ENCODE assay signal across 8 mouse cellular contexts in genomic region chr5:129886271-129886670, GRCm38 (mm10). TPM values are rescaled to one million over a fixed set of nuclear protein-coding genes. Genes with fewer than 3 reads are reported as not detected.
DNase-seq lines count a peak whose midpoint lies in the region; ATAC-seq and TF ChIP-seq lines count a peak whose summit lies in the region.

No protein-coding gene starts in this region.

- H3K4me1 ChIP-seq in embryonic facial prominence, embryonic 11.5 days (ENCODE audit: control insufficient read depth, insufficient read depth, low read length), result no peaks in the 10 kb centered on the region
- 0 out of 2 replicates have a peak, but pooled peaks cover 3% of the 10 kb centered on the region for H3K4me1 ChIP-seq in intestine, embryonic 16.5 days (ENCODE audit: control insufficient read depth, insufficient read depth, low read length)

- peak overlapping the region; percentile 74 for H3ac ChIP-seq in C2C12 (ENCODE audit: control insufficient read depth, insufficient read length, low read depth)

- no peak for TF ChIP-seq CTCF in C2C12 (IDR thresholded peaks at IDR 0.05; ENCODE audit: control insufficient read depth, insufficient read depth, insufficient read length)

- no peaks in the 10 kb centered on the region for H3K9me3 ChIP-seq in embryonic facial prominence, embryonic 11.5 days (replicated peaks; ENCODE audit: control insufficient read depth, low read length)
- H3K9me3 ChIP-seq in intestine, embryonic 16.5 days (ENCODE audit: control insufficient read depth, low read length), result no peaks in the 10 kb centered on the region

- peaks cover 42% of the 10 kb centered on the region for H3K79me2 ChIP-seq in C2C12 (ENCODE audit: control insufficient read depth, insufficient read depth)

- DNase-seq in embryo, embryonic 10.5 days (ENCODE audit: low spot score), result peak; percentile 18
- no peak for DNase-seq in embryo, embryonic 10 days (ENCODE audit: low spot score)
- peak; percentile 12 for DNase-seq in embryonic facial prominence, embryonic 11.5 days (ENCODE audit: low spot score)
- peak; percentile 30 for DNase-seq in naive thymus-derived CD4-positive, alpha-beta T cell, adult 2 months (ENCODE audit: low read depth)
- no peak for DNase-seq in layer of hippocampus, adult 18-20 months (ENCODE audit: low spot score in 2 of 2)
- DNase-seq in layer of hippocampus, adult 11-12 months (ENCODE audit: low spot score), result no peak

- no peaks in the 10 kb centered on the region for H3K27me3 ChIP-seq in C2C12 (ENCODE audit: control insufficient read depth, insufficient read depth, insufficient read length)
- no peaks in the 10 kb centered on the region for H3K27me3 ChIP-seq in embryonic facial prominence, embryonic 11.5 days (ENCODE audit: control insufficient read depth, insufficient read depth, low read length)
- H3K27me3 ChIP-seq in intestine, embryonic 16.5 days (replicated peaks; ENCODE audit: control insufficient read depth, insufficient read depth, low read length), result no peaks in the 10 kb centered on the region

- 45% methylated on average over 10 of the region's 10 CpGs for WGBS in embryonic facial prominence, embryonic 11.5 days
- WGBS in intestine, embryonic 16.5 days, result 29% methylated on average over 10 of the region's 10 CpGs

- peak overlapping the region; percentile 95 for H3K4me3 ChIP-seq in C2C12 (ENCODE audit: insufficient read depth, poor library complexity, severe bottlenecking)
- H3K4me3 ChIP-seq in embryonic facial prominence, embryonic 11.5 days (ENCODE audit: low read depth, low read length), result peak overlapping the region; percentile 80
- H3K4me3 ChIP-seq in intestine, embryonic 16.5 days (ENCODE audit: low read length), result peak overlapping the region; percentile 83

- H3K4me2 ChIP-seq in embryonic facial prominence, embryonic 11.5 days (ENCODE audit: low read depth, low read length), result peak overlapping the region; percentile 80
- H3K4me2 ChIP-seq in intestine, embryonic 16.5 days (ENCODE audit: low read depth, low read length), result peak overlapping the region; percentile 81

- peaks cover 28% of the 10 kb centered on the region for H3K79me3 ChIP-seq in C2C12 (ENCODE audit: low read depth)

- H3K36me3 ChIP-seq in C2C12 (ENCODE audit: control insufficient read depth, insufficient read depth), result peaks cover 33% of the 10 kb centered on the region
- peaks cover 10% of the 10 kb centered on the region for H3K36me3 ChIP-seq in embryonic facial prominence, embryonic 11.5 days (replicated peaks; ENCODE audit: control insufficient read depth, insufficient read depth, low read depth, low read length)
- peaks cover 8% of the 10 kb centered on the region for H3K36me3 ChIP-seq in intestine, embryonic 16.5 days (ENCODE audit: control insufficient read depth, insufficient read depth, low read length)

- H3K9ac ChIP-seq in embryonic facial prominence, embryonic 11.5 days (replicated peaks; ENCODE audit: low read length), result peak overlapping the region; percentile 91
- H3K9ac ChIP-seq in intestine, embryonic 16.5 days (ENCODE audit: low read depth, low read length), result peak overlapping the region; percentile 93

- no peak overlapping the region for H3K27ac ChIP-seq in embryonic facial prominence, embryonic 11.5 days (replicated peaks; ENCODE audit: low read depth, low read length)
- peak overlapping the region; percentile 96 for H3K27ac ChIP-seq in intestine, embryonic 16.5 days (ENCODE audit: low read length)

- no peak for ATAC-seq in embryonic facial prominence, embryonic 11.5 days (replicated peaks; ENCODE audit: insufficient number of reproducible peaks, low FRiP score, low TSS enrichment, low read depth)
- ATAC-seq in intestine, embryonic 16.5 days, result no peak

TF ChIP-seq in C2C12, 6 proteins besides CTCF, POLR2A, EP300 and RAD21:
- TF ChIP-seq CEBPB (IDR thresholded peaks at IDR 0.05; ENCODE audit: low read depth) (no peak), MYOD1 (IDR thresholded peaks at IDR 0.05; ENCODE audit: control insufficient read depth, insufficient read length, low read depth) (no peak), MAX (IDR thresholded peaks at IDR 0.05) (no peak), MYOG (IDR thresholded peaks at IDR 0.05; ENCODE audit: control insufficient read depth, extremely low read depth, insufficient read length) (no peak), FOSL1 (IDR thresholded peaks at IDR 0.05; ENCODE audit: insufficient read depth, low read length, poor library complexity, severe bottlenecking) (no peak), USF1 (IDR thresholded peaks at IDR 0.05; ENCODE audit: low read depth) (no peak)

RNA-seq across cellular contexts. Expression of gene Chchd2, which starts 1.0 kb away (rescaled TPM):
- 856 TPM for polyA plus RNA-seq in C2C12 (2012; fragmentation: generic; extraction: Trizol)
- 1,023 and 1,076 TPM in 2 replicates for polyA plus RNA-seq in embryonic facial prominence, embryonic 11.5 days (2014; fragmentation: Nextera tagmentation; extraction: Ambion mirVana)
- 1,153 and 1,157 TPM in 2 replicates for polyA plus RNA-seq in intestine, embryonic 16.5 days (2015; fragmentation: Nextera tagmentation; extraction: Ambion mirVana)
- total RNA-seq in layer of hippocampus, adult 18-20 months (2021), result 100 to 1,000 TPM; 479 to 483 TPM

RNA-seq across cellular contexts. Expression of gene Zbed5, which starts 9.3 kb away (rescaled TPM):
- 1.4 TPM for polyA plus RNA-seq in C2C12 (2012; fragmentation: generic; extraction: Trizol)
- 11.7 and 12.0 TPM in 2 replicates for polyA plus RNA-seq in embryonic facial prominence, embryonic 11.5 days (2014; fragmentation: Nextera tagmentation; extraction: Ambion mirVana)
- 2.2 and 2.4 TPM in 2 replicates for polyA plus RNA-seq in intestine, embryonic 16.5 days (2015; fragmentation: Nextera tagmentation; extraction: Ambion mirVana)
- 1 to 10 TPM; 5.6 to 6.3 TPM for total RNA-seq in layer of hippocampus, adult 18-20 months (2021)

RNA-seq across cellular contexts. Expression of gene Phkg1, which starts 12.1 kb away (rescaled TPM):
- polyA plus RNA-seq in C2C12 (2012; fragmentation: generic; extraction: Trizol), result 0.15 TPM
- 0.13 TPM in 1 of 2 replicates, not detected in the other for polyA plus RNA-seq in embryonic facial prominence, embryonic 11.5 days (2014; fragmentation: Nextera tagmentation; extraction: Ambion mirVana)
- 0.11 TPM in 1 of 2 replicates, not detected in the other for polyA plus RNA-seq in intestine, embryonic 16.5 days (2015; fragmentation: Nextera tagmentation; extraction: Ambion mirVana)
- 10 to 100 TPM; 18.7 to 20.0 TPM for total RNA-seq in layer of hippocampus, adult 18-20 months (2021)

RNA-seq across cellular contexts. Expression of gene Nupr1l, which starts 22.1 kb away (rescaled TPM):
- polyA plus RNA-seq in C2C12 (2012; fragmentation: generic; extraction: Trizol), result 0.28 TPM
- 4.3 TPM in 2 replicates for polyA plus RNA-seq in embryonic facial prominence, embryonic 11.5 days (2014; fragmentation: Nextera tagmentation; extraction: Ambion mirVana)
- 2.1 and 2.3 TPM in 2 replicates for polyA plus RNA-seq in intestine, embryonic 16.5 days (2015; fragmentation: Nextera tagmentation; extraction: Ambion mirVana)
- total RNA-seq in layer of hippocampus, adult 18-20 months (2021), result 1 to 10 TPM; 4.2 to 4.5 TPM

RNA-seq across cellular contexts. Expression of gene Sumf2, which starts 39.5 kb away (rescaled TPM):
- polyA plus RNA-seq in C2C12 (2012; fragmentation: generic; extraction: Trizol), result 48.6 TPM
- 58.3 and 64.4 TPM in 2 replicates for polyA plus RNA-seq in embryonic facial prominence, embryonic 11.5 days (2014; fragmentation: Nextera tagmentation; extraction: Ambion mirVana)
- 33.4 and 35.3 TPM in 2 replicates for polyA plus RNA-seq in intestine, embryonic 16.5 days (2015; fragmentation: Nextera tagmentation; extraction: Ambion mirVana)
- 10 to 100 TPM; 19.6 to 22.2 TPM for total RNA-seq in layer of hippocampus, adult 18-20 months (2021)

Comparison
In these comparisons a context has a peak if more than half of its experiments do, and no peak if none do; other contexts are left out.
1. DNase-seq: peak in embryo, embryonic 10.5 days (single experiment), embryonic facial prominence, embryonic 11.5 days (single experiment) and naive thymus-derived CD4-positive, alpha-beta T cell, adult 2 months (single experiment); none in embryo, embryonic 10 days (single experiment), layer of hippocampus, adult 18-20 months (0 of 2) and layer of hippocampus, adult 11-12 months (single experiment).
2. Peak in every context shown above with its lines, with median percentiles within 50 percentile points of each other: H3K4me3 ChIP-seq.